Mouse (Mus musculus): ENCODE data around the gene Smim26. TPM values are rescaled to one million over a fixed set of nuclear protein-coding genes. Genes with fewer than 3 reads are reported as not detected.
A peak's percentile ranks its signal among the peaks of the same experiment; 100 is the strongest.
"Not testable (repeated sequence)": the region's sequence is repeated elsewhere in the genome, so short reads cannot be mapped to it uniquely, and the experiment has no call there.

Smim26 gene
- total RNA-seq (2021), result 10 to 100 TPM; 57.4 to 63.4 TPM

DNA sequence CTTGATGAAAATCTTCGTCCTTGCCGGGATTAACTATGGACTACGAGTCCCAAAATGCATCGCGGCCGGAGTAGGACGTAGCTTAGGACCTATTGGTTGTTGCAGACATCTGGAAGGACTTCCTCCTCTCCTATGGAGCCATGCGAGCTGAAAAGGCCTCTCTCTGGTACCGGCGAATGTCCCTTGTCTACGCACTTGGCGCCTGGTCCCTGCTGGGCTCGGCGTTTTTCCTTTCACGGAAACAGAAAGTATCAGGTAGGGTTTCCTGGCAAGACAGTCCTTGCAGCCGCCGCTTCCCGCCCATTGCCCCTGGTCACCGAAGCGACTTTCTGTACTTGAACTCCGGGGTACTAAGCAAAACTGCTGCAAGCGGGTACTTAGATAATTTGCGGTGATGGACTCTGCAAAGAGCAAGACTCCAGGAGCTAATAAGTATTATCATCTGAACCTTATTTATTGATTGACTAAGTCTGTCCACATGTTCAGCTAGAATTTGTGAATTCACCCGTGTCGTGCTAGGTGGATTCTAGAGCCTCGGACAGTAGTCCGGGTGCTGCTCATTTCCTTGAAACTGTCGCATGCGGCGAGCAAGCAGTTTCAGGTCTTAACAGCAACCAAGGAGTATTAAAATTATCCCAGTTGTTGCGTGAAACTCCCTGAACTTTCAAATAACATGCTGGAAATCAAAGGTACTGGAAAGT lies at the start of gene Smim26:
Smim26 (plus strand) TSS at position 104 of the 701 bp plus-strand sequence.
- DNase-seq, result peak; percentile 79 to 81

DNA sequence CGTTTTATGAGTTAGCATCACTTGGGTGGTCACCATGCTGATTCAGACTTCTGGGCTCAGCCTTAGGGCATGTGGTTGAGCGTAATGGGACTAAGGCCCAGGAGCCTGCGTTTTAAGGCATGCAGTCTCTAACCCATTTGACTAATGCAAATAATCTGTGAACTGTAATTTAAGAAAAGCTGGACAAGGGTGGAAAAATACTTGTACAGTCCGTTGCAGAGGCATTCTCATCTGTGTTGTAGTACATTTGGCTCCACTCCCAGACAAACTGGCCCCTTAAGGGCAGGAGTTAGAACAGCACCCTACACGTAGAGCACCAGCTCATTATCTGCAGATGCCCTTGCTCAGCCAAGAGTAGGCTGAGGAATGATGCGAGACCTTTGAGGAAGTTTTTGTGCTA lies 49.2 kb upstream of the Smim26 start:
- no peak for DNase-seq

DNA sequence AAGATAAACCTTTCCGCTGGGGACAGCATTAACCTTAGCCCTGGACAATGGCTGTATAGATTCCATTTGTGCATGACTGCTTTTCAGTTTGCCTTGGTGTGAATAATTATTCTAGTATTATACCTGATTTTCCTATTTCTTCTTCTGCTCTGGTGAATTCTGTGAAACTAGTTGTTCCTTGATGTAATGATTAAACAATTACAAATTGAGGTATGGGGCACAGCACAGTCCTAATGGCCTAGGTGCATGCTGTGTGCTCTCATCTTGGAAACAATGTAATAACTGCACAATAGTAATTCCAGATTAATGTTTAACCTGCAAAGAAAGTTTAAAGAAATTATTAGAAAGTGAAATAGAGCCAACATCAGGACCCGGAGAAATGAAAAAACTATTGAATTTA lies 48.8 kb upstream of the Smim26 start:
- DNase-seq, result no peak

DNA sequence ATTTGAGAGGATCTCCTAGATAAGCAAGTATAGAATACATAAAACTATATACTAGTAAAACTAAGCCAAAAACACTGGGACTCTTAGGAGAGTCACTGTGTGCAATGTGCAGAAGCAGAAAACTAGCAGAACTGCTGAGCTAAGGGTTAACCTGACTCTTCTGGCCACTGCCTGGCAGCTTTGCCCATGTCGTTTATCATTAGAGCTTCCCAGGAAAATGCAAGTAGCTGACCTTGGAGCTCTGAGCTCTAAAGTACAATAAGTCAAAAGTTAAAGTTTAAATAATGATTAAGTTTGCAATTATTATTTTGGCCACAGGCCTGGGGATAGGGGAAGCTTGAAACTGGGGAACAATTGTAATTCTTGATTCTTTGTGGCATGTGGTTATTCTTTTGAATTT lies 48.4 kb upstream of the Smim26 start:
- DNase-seq, result no peak

DNA sequence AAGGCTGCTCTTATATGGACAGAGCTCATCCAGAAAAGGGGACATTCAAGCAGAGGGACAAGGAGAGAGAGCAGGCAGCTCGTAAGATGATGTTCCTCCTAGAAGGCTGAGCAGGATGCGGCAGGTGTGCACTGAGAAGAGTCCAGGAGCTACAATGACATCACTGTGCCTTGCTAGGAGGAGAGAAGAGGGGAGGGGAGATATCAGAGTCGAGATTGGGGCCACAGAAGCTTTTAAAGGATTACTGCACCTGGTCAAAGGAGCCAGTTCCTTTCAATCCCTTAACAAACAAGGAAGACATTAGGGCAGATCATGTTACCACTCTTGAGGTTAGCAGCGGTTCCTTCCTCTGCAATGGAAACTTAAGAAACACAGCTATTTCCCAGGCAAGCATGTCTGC lies 46.3 kb upstream of the Smim26 start:
- no peak for DNase-seq

- peak; percentile 68 to 74 for DNase-seq
Observed at GRCm38 (mm10) chr2:144550529-144550928, 43.3 kb upstream of the Smim26 start, which contains the start of gene Rbbp9. Rbbp9 (minus strand) TSS chr2:144550869.

DNA sequence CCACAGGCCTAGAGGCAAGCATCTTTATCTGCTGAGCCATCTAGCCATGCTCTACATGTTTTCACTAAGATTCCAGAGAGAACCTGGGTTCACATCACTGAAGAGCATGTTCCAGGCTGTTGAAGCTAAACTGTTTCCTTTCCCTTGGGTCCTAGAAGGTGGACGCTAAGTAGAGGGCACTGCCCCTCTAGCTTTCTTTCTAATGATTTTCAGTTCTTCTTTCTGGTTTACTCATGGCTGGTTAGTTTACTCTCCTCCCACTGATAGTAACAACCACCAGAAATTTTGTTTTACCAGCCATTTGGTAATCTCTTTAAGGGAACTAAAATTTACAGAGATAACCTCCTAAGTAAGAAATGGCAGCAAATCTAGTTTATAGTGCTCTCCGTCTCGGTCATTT lies 39.9 kb upstream of the Smim26 start:
- no peak for DNase-seq

DNA sequence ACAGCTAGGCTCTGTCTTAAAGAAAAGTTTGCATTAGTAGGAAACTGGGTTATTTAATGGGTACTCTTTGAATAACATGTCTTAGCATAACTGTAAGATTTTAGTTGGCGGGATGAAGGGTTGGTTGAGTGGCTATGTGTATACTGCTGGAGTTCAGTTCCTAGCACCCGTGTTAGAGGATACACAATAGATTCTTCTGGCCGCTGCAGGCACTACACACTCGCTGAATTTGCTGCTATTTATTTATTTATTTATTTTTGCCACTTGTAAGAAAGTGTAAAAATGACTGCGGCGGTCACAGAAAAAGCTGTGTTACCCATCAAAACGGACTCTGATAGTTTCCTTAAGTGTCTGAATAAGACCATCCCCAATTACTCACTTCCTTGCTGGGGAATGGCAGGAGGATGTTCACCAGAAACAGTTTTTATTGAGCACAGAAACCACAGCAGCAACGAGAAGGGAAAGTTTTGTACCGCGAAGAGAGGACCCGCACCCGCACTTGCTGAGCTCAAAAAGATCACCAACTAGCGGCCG lies 38.5 kb upstream of the Smim26 start:
- no peak for DNase-seq

GRCm38 (mm10) chr2:144555820-144556552 lies 37.9 kb upstream of the Smim26 start, which contains the start of gene Sec23b:
Sec23b (plus strand) TSS chr2:144556229.
- DNase-seq, result peak; percentile 96

DNA sequence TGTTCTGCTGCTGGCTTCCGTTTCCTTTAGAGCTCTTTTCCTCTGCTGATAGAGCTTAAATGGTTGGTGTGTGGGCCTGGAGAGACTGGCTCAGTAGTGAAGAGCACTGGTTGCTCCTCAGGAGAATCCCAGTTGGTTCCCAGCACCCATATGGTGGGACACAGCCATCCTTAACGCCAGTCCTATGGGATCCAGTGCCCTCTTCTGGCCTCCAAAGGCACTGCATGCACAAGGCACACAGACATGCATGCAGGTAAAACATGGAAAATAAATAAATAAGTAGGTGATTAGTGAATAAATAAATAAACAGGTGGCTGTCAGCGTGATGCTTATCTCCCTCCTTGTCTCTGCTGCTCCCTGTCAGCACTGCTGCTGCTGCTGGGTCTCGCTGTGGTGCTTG lies 5.1 kb upstream of the Smim26 start:
- no peak for DNase-seq

DNA sequence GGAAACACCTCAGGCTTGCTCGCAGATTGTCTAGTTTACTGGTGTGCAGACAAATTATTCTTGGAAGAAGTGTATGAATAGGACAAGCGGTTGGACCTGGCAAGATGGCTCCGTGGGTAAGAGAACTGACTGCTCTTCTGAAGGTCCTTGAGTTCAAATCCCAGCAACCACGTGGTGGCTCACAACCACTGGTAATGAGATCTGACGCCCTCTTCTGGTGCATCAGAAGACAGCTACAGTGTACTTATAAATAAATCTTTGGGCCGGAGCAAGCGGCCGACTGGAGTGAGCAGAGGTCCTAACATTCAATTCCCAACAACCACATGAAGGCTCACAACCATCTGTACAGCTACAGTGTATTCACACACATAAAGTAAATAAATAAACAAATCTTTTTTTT lies 818 bp upstream of the Smim26 start:
- not testable (repeated sequence) for DNase-seq

DNA sequence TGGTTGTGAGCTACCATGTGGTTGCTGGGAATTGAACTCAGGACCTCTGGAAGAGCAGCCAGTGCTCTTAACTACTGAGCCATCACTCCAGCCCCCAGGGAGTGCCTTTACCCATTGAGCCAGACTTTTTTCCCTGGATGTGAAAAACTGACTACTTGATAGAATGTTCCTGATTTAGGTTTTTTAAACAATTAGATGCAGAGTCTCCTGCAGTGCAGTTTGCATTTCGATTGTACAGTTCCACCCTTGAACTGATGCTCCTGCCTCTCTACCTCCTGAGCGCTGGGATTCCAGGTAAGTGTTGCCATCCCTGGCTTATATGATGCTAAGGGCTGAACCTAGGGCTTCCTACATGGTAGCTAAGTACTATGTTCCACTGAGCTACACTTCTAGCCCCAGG lies 4.2 kb downstream of the Smim26 start:
- no peak for DNase-seq

GRCm38 (mm10) chr2:144599831-144600687 lies 6.2 kb downstream of the Smim26 start, which contains the start of gene Dtd1:
Dtd1 (plus strand) TSS chr2:144599897.
- DNase-seq, result peak; percentile 85

DNA sequence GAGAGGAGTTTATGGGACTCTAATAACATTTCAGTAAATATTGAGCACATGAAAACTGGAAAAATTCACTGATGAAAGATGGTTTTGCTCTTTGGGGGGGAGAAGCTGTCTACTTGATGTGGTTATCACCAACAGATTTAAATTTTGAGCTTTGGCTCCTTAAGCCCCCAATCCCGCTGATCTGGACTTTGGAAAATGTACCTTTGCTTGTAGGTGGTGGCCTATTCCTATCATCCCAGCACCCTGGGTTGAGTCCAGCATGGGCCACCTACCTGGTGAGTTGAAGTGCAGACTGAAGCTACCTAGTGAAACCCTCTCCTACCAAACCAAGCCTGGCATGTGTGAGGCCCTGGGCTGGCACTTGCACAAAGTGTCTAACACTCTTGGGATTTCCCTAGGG lies 7.7 kb downstream of the Smim26 start:
- DNase-seq, result no peak

DNA sequence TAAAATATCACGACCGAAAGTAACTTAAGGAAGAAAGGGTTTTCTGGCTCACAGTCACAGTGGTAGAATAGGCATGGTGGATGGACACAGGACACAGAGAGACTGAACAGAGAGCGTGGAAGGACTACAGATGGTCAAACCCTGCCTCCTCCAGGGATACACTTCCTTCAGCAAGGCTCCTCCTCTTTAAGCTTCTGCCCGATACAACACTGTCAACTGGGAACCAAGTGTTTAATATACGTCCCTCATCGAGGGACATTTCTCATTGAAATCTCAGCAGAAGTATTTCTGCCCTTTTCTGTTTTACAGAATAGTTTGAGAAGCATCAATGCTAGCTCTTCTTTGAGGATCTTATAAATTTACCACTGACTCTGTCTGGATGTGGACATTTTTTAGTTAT lies 20.1 kb downstream of the Smim26 start:
- DNase-seq, result no peak

DNA sequence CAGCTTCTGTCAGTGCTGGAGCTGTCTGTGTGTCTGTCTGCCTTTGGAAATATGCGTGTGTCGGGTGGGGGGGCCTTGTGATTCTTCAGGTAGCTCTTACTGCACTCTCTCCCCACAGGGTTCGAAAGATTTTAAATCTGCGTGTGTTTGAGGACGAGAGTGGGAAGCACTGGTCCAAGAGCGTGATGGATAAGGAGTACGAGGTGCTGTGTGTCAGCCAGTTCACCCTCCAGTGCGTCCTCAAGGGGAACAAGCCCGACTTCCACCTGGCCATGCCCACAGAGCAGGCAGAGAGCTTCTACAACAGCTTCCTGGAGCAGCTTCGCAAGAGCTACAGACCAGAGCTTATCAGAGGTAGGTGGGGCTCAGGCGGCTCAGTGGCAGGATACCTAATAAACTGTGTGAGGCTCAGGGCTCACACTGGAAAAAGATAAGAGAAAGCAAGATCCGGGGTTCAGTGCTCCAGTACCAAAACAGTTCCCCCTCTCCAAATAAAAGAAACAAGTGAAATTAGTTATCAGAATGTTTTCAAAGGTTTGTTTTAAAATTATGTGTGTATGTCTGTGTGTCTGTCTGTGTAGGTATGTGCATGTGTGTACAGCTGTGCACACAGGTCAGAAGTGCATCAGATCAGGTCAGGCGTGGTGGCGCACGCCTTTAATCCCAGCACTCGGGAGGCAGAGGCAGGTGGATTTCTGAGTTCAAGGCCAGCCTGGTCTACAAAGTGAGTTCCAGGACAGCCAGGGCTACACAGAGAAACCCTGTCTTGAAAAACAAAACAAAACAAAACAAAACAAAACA lies 23.4 kb downstream of the Smim26 start:
- DNase-seq, result no peak

- no peak for DNase-seq
Observed at GRCm38 (mm10) chr2:144621491-144621890, 27.6 kb downstream of the Smim26 start.

- DNase-seq, result no peak
Observed at GRCm38 (mm10) chr2:144633551-144633950, 39.7 kb downstream of the Smim26 start.

DNA sequence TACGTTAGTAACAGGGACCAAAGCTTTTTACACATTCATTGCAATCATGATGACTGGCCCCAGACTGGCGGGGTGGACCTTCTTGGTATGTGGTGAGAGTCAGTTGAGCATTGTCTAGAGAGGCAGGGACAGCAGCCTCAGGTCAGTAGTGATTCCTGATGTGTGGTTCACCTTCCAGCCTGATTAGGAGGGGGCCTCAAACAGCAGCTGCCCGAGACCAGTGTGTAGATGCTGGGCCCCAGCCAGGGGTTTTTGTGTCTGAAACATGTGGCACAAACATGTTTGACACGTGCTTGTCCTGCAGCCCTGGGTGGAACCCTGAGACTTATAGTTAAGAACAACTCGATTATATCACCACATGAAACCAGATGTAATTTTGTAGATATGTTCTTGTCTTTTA lies 40.4 kb downstream of the Smim26 start:
- no peak for DNase-seq

DNA sequence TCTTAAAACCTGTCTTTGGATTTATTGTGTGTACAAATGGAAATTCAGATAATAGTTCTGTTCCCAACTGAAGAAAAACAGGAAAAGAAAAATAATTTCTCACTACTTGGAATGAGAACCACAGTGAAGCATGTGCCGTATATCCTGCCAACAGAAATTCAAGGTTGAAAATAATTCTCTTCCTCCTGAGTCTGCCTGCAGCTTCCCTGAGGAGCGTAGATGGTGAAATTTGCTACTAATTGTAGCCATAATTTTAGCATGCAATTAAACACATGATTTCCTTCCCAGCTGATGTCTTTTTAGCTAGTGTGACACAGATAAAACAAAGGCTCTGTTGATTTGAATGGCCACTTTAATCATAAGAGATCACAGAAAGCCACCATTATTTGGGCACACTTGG lies 40.9 kb downstream of the Smim26 start:
- DNase-seq, result no peak

GRCm38 (mm10) chr2:144635644-144636320 lies 41.9 kb downstream of the Smim26 start:
- peak; percentile 47 to 62 for DNase-seq
